Mouse (Mus musculus) layer of hippocampus, adult 9-11 months (tissue): ENCODE measurements around the gene Prr5l.
"Not testable (repeated sequence)": the region's sequence is repeated elsewhere in the genome, so short reads cannot be mapped to it uniquely, and the experiment has no call there.

ENCODE experiments used
- DNase-seq: peaks from one replicate; pipeline ENCODE4 v3.0.0; 2022

Prr5l gene

GRCm38 (mm10) chr2:101759523-101760277 lies 123.1 kb downstream of the Prr5l start:
- DNase-seq: no peak

GRCm38 (mm10) chr2:101757806-101758205 lies 125.0 kb downstream of the Prr5l start:
- DNase-seq: no peak

GRCm38 (mm10) chr2:101756069-101756753 lies 126.6 kb downstream of the Prr5l start:
- DNase-seq: no peak

- no peak for DNase-seq
These were observed 127.8 kb downstream of the Prr5l start for GRCm38 (mm10) chr2:101754939-101755555.

GRCm38 (mm10) chr2:101754428-101754827 lies 128.4 kb downstream of the Prr5l start:
- no peak for DNase-seq

- no peak for DNase-seq
These were observed 129.8 kb downstream of the Prr5l start for GRCm38 (mm10) chr2:101752979-101753378.

GRCm38 (mm10) chr2:101752402-101752801 lies 130.4 kb downstream of the Prr5l start:
- no peak for DNase-seq

GRCm38 (mm10) chr2:101751236-101751922 lies 131.4 kb downstream of the Prr5l start:
- no peak for DNase-seq

- no peak for DNase-seq
These were observed 136.3 kb downstream of the Prr5l start for GRCm38 (mm10) chr2:101746537-101746936.

- DNase-seq: not testable (repeated sequence)
These were observed 137.2 kb downstream of the Prr5l start for GRCm38 (mm10) chr2:101745656-101746055.

- no peak for DNase-seq
These were observed 140.6 kb downstream of the Prr5l start for GRCm38 (mm10) chr2:101742072-101742860.

- DNase-seq: no peak
These were observed 141.2 kb downstream of the Prr5l start for GRCm38 (mm10) chr2:101741653-101742052.

GRCm38 (mm10) chr2:101739914-101740313 lies 142.9 kb downstream of the Prr5l start:
- DNase-seq: no peak

- DNase-seq: no peak
These were observed 149.3 kb downstream of the Prr5l start for GRCm38 (mm10) chr2:101733564-101733963.

- no peak for DNase-seq
These were observed 150.0 kb downstream of the Prr5l start for GRCm38 (mm10) chr2:101732777-101733210.

- DNase-seq: no peak
These were observed 151.9 kb downstream of the Prr5l start for GRCm38 (mm10) chr2:101730972-101731371.

GRCm38 (mm10) chr2:101729472-101729871 lies 153.4 kb downstream of the Prr5l start:
- no peak for DNase-seq

- no peak for DNase-seq
These were observed 155.0 kb downstream of the Prr5l start for GRCm38 (mm10) chr2:101727787-101728186.

- DNase-seq: no peak
These were observed 159.4 kb downstream of the Prr5l start for GRCm38 (mm10) chr2:101723333-101723881.

GRCm38 (mm10) chr2:101722370-101723332 lies 160.2 kb downstream of the Prr5l start:
- DNase-seq: no peak

GRCm38 (mm10) chr2:101721835-101722234 lies 161.0 kb downstream of the Prr5l start:
- DNase-seq: no peak
